Mouse (Mus musculus): ENCODE results near the gene Cask.
A peak's percentile ranks its signal among the peaks of the same experiment; 100 is the strongest.

The Cask gene

DNA sequence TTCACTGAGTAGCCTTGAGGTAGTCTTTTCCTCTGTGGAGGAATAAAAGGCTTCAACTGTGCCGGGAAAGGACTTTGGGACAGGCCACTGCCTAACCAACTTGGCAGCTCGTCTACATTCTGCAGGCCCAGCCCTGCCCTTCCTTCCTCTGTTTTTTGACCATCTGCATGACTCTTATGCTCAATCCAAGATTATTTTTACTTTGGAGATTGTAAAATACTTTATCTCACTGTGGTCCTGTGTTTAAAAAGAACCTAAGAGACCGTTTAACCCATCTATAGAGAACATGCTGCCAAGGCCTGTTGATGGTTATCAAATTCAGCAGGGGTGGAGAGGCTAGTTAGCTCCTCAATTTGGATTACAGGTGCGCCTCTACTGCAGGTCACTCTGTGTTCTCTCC lies 229.7 kb downstream of the Cask start:
- peak; percentile 5 for DNase-seq

- no peak for DNase-seq
Measured at GRCm38 (mm10) chrX:13618476-13618875, 232.7 kb downstream of the Cask start.

GRCm38 (mm10) chrX:13617294-13617693 lies 233.9 kb downstream of the Cask start:
- DNase-seq: no peak

GRCm38 (mm10) chrX:13616726-13617125 lies 234.4 kb downstream of the Cask start:
- no peak for DNase-seq

- DNase-seq: no peak
Measured at GRCm38 (mm10) chrX:13612115-13612514, 239.1 kb downstream of the Cask start.

DNA sequence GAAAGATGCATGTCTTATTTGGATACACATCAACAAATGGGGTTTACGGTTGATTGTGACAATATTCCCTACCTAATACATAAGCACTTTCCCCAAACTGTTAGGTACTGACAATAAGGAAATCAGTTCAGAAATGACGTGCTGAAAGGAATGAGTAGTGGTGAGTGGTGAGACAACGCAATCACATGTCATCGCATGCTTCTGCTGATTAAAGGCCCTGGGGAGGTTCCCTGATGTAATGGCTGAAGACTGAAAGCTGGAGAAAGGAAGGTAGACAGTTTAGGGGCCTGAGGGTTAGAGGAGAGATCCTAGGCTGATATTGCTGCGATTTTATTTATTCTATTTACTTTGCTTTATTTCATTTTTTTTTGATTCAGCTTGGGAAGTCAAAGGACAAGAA lies 240.1 kb downstream of the Cask start:
- no peak for DNase-seq

DNA sequence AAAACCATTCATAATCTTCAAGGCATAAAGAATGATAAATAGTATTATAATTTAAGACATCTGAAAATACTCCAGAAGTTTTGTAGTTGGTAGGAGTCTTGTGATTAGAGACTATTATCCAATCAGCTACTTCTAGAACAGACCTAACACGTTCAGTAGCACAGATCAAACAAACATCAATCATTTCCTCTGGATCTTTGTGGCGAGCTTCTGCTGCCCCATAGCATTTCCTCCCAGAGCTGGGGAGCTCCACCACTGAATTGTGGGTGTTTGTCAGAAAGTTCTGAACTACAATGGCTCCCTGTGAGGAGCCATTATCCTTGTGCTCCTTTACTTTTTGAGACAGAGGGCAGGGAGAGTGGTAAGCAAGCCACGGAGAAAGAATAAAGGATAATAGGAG lies 243.4 kb downstream of the Cask start:
- no peak for DNase-seq

DNA sequence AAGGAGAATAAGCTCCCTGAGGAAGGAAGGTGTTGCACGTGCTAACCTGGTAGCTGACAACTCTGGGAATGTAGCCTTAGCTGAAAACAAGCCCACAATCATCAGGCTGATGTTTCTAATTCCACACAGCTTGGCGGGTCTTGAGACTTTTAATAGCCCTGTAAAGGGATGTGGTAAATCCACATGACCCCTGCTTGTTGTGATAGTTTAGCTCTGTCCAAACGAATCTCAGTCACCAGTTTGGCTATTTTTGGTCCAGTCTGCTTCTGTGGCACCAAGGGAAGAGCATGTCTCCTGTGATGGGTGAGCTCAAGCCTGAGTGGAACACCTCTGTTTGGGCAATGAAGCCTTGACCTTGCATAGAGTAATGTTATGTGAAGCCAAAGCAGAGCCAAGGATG lies 244.4 kb downstream of the Cask start:
- DNase-seq: no peak

DNA sequence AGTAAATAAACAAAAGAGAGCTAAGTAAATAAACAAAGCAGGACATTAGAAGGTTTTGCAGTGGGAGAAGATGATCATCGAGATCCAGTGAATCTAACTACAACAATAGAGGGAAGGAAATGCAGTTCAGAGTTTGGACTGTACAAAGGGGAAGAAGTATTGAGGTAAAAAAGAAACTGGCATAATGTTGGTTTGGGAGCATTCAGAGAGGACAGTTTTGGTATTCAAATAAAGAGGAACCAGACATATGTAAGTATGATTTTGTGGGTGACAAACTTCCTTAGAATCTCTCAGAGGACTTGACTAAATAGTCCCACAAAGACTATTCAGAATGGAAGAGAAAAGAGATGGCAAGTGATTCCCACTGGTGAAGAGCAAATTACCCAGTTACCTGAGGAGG lies 251.2 kb downstream of the Cask start:
- no peak for DNase-seq

DNA sequence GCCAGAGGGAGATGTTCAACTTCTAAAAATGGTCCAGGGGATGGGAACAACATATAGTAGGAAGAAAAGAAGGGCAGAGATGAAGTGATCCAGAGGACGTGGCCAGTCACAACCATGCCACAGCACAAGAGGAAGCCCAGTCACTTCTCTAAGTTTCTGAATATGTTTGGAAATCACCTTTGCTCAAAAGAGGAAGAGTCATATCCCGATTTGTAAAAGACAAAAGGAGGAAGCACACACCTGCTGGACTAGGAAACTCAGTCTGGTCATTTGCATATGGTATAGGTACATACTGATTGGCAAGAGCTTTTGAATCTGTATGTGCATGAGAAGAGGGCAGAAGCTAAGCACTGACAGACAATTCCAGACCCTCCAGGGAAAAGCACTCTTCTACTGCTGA lies 251.8 kb downstream of the Cask start:
- DNase-seq: no peak

GRCm38 (mm10) chrX:13577647-13578046 lies 273.5 kb downstream of the Cask start:
- no peak for DNase-seq

GRCm38 (mm10) chrX:13576606-13577005 lies 274.6 kb downstream of the Cask start:
- no peak for DNase-seq

DNA sequence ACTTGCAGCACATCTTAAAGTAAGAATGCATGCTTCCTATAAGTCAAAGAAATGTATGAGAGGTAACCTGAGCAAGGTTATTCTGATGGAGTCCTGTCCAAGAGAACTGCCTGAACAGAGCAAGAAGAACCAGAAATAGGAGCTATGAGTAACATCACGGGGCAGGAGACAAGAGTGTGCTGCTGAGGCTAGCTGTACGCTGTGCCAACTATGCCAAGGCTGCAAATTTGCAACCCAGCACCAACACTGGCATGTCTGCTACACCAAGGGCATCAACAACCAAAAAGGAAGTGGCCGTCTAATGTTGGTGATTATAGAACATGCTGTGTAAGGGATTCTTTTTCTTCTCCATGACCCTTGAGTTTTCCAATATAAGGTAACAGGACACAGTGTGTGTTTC lies 276.3 kb downstream of the Cask start:
- DNase-seq: no peak

DNA sequence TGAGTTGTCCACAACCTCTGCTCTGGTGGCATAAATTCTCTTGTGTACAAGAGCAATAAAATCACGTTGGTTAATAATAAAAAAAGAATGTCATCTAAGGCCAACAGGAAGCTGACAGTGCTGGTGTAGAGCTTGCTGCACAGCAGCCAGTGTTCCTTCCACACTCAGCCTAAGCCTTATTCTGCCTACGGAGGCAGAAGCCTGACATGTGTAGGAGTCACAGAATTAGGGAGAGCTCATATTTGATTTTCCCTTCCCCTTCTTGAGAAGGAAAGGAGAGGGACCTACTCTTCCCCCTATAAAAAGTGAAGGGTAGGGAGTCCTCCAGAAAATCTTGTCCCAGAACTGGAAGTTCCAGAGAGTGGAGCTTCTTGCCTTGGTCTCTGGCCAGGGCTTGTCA lies 276.9 kb downstream of the Cask start:
- DNase-seq: no peak

- no peak for DNase-seq
Measured at GRCm38 (mm10) chrX:13554504-13554903, 296.7 kb downstream of the Cask start.

DNA sequence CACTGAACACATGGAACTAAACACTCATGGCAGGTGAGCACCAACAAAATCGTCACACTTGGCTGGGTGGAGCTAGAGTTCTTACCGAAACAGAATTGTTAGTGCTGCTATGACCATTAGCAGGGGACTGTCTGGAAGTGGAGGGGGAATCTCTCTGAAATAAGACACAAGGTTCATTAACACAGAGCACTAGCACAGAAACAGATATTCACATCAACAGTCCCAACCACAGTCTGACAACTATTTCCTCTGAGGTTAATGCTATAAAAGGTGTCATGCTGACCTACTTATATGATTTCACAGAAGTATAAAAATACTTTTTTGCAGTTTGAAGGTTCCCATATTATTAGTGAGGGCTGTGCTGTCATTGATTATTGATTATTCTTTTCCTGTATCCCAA lies 298.9 kb downstream of the Cask start:
- DNase-seq: no peak

DNA sequence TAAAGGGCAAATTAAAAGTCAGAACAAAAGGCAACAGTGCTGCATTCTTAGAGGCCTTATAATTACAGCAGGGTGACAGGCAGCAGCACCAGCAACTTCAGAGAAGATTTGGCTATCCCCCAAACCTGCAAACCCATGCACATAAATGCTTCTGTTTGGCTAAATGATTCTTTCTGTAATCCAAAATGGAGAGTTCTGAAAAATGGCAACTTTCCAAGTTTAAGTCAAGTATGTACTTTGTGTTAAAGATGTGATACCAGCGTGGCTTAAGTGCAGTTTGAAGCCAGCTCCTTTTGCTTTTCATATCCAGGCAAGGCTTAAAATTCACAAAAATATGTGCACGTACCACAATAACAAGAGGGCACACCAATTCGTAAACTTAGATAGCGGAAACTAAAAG lies 299.6 kb downstream of the Cask start:
- DNase-seq: no peak

DNA sequence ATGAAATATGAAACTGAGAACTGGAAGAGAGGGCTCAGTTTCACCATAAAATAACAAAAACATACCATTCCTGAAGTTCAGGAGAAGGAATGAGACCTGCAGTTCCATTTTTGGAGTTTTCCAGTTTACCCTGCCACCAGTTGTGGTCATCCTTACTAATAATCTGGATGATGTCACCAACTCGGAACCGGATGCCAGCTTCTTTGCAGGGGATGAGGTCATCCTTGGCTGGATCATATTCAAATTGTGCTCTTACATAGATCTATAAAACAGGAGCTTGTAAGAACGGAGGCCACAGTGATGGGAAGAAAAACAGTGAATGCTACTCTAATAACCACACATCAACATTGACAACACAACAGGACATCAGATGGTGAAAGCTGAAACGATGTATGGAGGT lies 302.1 kb downstream of the Cask start:
- no peak for DNase-seq

GRCm38 (mm10) chrX:13521288-13521687 lies 329.9 kb downstream of the Cask start:
- DNase-seq: no peak

DNA sequence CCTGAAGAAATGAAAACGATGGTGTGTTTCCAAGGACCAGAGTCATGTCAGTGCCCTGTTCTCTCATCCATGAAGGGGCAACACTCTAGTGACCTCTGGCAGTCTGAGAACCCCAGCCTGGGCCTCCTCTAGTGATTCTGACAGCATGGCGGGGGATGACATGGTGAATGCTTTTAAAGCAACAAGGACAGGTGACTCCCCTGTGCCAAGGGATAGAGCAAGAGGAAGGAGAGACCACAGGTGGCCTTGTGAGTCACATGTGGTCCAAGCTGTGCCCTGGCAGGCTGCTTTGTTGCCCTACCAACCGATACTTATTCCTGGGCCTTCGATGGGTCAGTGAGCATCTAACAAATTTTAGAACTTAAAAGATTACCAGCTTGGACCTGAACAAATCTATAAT lies 330.6 kb downstream of the Cask start:
- DNase-seq: no peak

- no peak for DNase-seq
Measured at GRCm38 (mm10) chrX:13519408-13519783, 331.8 kb downstream of the Cask start.

GRCm38 (mm10) chrX:13518781-13519407 lies 332.3 kb downstream of the Cask start:
- no peak for DNase-seq

GRCm38 (mm10) chrX:13518019-13518418 lies 333.1 kb downstream of the Cask start:
- DNase-seq: no peak

DNA sequence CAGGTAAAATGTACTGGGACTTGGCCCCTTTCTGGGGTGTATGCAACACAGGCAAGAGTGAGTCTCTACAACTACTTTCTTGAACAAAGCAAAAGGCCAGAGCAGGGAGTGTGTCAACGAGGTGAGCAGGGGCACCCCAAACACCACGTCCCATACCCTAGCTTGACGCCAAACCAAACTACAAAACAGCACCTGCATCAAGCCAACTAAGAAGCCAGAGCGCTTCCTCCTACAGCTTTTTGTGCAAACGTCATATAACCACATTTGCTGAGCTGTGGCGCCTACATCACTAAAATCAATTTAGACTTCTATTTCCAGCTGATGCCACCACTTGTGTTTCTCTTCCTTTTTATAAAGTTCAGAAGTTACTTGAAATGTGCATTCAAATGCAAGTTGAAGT lies 334.7 kb downstream of the Cask start:
- DNase-seq: no peak

DNA sequence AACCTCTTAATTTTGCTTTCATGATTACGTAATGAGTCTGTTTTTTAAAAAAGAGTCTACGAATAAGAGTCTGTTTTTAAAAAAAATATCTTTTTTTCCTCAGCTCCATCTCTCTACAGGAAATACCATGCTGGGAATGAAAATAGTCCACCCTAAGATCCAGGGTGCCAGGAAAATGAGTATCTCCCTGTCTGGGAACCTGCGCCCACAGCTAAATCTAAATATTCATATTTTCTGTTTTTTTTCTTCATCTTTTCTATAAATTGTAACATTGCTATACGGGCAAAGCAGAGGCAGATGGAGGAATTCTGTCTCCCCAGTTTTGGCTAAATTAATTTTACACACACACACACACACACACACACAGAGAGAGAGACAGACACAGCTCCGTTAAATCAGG lies 337.3 kb downstream of the Cask start:
- no peak for DNase-seq

- DNase-seq: no peak
Measured at GRCm38 (mm10) chrX:13513127-13513526, 338.0 kb downstream of the Cask start.

All from kidney, adult 11 months (tissue).